Mouse (Mus musculus): ENCODE measurements around the gene Fkbp10. TPM values are rescaled to one million over a fixed set of nuclear protein-coding genes. Genes with fewer than 3 reads are reported as not detected.

Fkbp10 gene
- polyA plus RNA-seq (2014; fragmentation: Illumina TruSeq; extraction: RNeasy Lipid Tissue Mini Kit (QIAGEN cat#74804)): 6.8 TPM

GRCm38 (mm10) chr11:100414914-100415822, at the start of gene Fkbp10:
Gene Fkbp10, plus strand, starts transcription at chr11:100415697.

DNA sequence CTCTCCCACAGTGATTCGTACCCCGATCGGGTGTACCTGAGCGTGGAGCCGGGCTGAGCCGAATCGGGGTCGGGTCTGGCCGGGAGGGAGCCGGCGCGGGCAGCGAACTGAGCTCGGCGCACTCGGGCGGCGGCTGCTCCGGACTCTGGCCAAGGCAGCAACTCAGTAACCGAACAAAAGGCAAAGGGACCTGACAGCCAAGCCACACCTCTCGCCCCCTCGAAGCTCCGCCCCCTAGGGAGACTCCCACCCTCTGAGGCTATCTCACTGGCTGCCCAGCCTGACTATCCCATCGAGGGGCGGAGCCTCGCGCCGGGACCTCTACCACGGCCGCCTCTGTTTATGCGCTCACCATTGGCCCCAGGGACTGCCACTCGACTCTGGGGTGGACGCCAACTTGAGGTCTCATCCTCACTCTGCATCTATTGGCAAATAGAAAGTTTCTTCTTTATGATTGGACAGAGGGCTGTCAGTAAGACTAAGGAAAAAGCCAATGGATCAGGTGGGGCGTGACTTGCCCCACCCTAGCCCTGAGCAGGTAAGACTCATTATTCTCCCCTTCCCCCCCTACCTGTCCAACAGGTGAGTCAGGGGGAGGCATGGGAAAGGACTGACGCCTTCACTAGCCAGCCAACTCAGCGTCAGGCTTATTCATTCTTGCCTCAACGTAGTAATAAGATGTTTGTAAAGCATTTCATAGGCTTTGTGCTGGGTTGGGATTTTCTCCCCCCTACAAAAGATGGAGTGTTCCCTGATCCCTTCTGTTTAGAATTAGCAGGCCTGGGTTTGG, 17.7 kb upstream of the Fkbp10 start, which contains the start of gene Jup:
Jup (minus strand) TSS at position 164 of the 790 bp plus-strand sequence.

DNA sequence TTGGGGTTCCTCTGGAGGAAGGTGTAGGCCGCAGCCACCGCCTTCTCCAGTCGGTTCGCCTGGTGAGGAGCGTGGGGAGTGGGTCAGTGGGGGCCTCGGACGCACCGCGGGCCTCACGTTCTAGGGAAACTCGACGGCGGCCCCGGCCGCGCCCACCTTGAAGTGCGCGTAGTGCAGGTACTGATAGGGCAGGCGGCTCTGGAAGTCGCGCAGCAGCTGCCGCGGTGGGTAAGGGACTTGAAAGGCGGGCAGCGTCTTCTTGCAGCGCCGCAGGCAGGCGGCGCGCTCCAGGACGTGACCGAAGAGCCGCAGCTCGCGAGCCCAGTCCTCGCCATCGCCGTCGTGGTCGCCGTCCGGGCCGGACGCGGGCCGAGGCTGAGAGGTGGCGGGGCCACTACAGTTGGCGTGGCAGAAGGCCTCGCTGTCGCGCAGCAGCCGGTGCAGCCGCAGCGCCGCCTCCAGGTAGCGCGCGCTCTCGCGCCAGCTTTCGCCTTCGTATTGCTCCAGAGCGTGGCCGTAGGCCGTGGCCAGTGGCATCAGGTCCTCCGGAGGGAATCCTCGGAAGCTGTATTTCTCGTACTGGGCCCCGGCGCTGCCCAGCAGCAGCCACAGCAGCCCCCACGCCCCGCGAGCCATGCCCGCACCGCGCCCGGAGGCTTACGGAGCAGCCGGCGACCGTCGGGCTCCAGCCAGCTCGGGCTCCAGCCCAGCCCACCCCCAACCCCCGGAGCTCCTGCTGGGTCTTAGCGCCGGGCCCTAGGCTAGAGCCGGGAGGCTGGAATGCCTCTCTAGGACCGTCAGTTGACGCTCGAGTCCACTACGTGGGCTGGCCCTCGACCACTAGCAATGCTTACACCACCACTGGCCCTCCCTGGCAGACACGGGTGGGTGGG, 1.2 kb upstream of the Fkbp10 start, which contains the start of gene P3h4:
P3h4 (minus strand) TSS at position 816 of the 893 bp plus-strand sequence.

GRCm38 (mm10) chr11:100441797-100442196, 26.3 kb downstream of the Fkbp10 start, which contains the start of the genes Nt5c3b and Klhl10:
Gene Nt5c3b, minus strand, starts transcription at chr11:100441808.
Gene Klhl10, plus strand, starts transcription at chr11:100441917.

DNA sequence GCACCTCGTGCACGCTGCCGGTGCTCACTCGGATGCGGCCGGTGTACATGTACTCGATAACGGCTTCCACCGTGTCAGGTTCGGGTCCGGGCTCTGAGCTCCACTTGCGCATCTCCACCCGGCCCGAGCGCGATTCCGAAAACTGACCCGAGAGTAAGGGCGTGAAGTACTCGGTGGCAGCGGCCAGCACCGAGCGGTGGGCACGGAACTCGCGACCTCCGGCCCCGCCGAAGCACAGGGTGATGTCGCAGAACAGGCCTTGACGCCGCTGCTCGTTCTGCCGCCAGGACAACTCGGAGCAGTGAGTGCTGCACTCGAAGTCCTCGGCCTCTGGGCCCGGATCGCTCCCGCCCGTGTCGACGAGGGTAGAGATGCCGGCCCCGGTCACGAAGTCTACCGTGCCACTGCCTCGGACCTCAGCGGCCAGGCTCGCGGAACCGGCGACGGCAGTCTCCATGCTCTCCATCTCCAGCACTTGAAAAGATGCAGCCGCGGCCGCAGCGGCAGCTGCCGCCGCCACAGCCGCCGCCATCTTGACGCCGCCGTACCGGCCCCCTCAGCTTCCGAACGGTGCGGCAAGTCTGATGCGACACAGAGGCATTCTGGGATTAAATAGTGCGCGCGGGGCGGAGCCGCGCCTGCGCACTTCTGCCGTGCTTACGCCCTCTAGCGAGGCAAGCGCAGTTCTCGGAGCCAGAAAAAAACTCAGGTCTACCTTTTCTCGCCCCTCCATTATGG, 56.9 kb downstream of the Fkbp10 start, which contains the start of gene Klhl11:
Klhl11 (minus strand) TSS at position 545 of the 738 bp plus-strand sequence.

Other genes starting within 250 kb of the Fkbp10 start
- not detected for gene Krt9, start 222.5 kb upstream of the Fkbp10 start, polyA plus RNA-seq (2014; fragmentation: Illumina TruSeq; extraction: RNeasy Lipid Tissue Mini Kit (QIAGEN cat#74804))
- gene Krt14, start 208.1 kb upstream of the Fkbp10 start, polyA plus RNA-seq (2014; fragmentation: Illumina TruSeq; extraction: RNeasy Lipid Tissue Mini Kit (QIAGEN cat#74804)): not detected
- gene Krt16, start 166.8 kb upstream of the Fkbp10 start, polyA plus RNA-seq (2014; fragmentation: Illumina TruSeq; extraction: RNeasy Lipid Tissue Mini Kit (QIAGEN cat#74804)): not detected
- not detected for gene Krt17, start 154.7 kb upstream of the Fkbp10 start, polyA plus RNA-seq (2014; fragmentation: Illumina TruSeq; extraction: RNeasy Lipid Tissue Mini Kit (QIAGEN cat#74804))
- not detected for gene Krt42, start 145.8 kb upstream of the Fkbp10 start, polyA plus RNA-seq (2014; fragmentation: Illumina TruSeq; extraction: RNeasy Lipid Tissue Mini Kit (QIAGEN cat#74804))
- gene Eif1, start 95.8 kb upstream of the Fkbp10 start, polyA plus RNA-seq (2014; fragmentation: Illumina TruSeq; extraction: RNeasy Lipid Tissue Mini Kit (QIAGEN cat#74804)): 1,574 TPM
- gene Gast, start 81.3 kb upstream of the Fkbp10 start, polyA plus RNA-seq (2014; fragmentation: Illumina TruSeq; extraction: RNeasy Lipid Tissue Mini Kit (QIAGEN cat#74804)): not detected
- 0.48 TPM for gene Hap1, start 59.6 kb upstream of the Fkbp10 start, polyA plus RNA-seq (2014; fragmentation: Illumina TruSeq; extraction: RNeasy Lipid Tissue Mini Kit (QIAGEN cat#74804))
- gene Jup, start 17.9 kb upstream of the Fkbp10 start, polyA plus RNA-seq (2014; fragmentation: Illumina TruSeq; extraction: RNeasy Lipid Tissue Mini Kit (QIAGEN cat#74804)): 1.7 TPM
- gene P3h4, start 861 bp upstream of the Fkbp10 start, polyA plus RNA-seq (2014; fragmentation: Illumina TruSeq; extraction: RNeasy Lipid Tissue Mini Kit (QIAGEN cat#74804)): 5.7 TPM
- 46.1 TPM for gene Nt5c3b, start 26.1 kb downstream of the Fkbp10 start, polyA plus RNA-seq (2014; fragmentation: Illumina TruSeq; extraction: RNeasy Lipid Tissue Mini Kit (QIAGEN cat#74804))
- gene Klhl10, start 26.2 kb downstream of the Fkbp10 start, polyA plus RNA-seq (2014; fragmentation: Illumina TruSeq; extraction: RNeasy Lipid Tissue Mini Kit (QIAGEN cat#74804)): 0.46 TPM
- gene Klhl11, start 57.0 kb downstream of the Fkbp10 start, polyA plus RNA-seq (2014; fragmentation: Illumina TruSeq; extraction: RNeasy Lipid Tissue Mini Kit (QIAGEN cat#74804)): 43.0 TPM
- 125 TPM for gene Acly, start 112.3 kb downstream of the Fkbp10 start, polyA plus RNA-seq (2014; fragmentation: Illumina TruSeq; extraction: RNeasy Lipid Tissue Mini Kit (QIAGEN cat#74804))
- gene Ttc25, start 129.9 kb downstream of the Fkbp10 start, polyA plus RNA-seq (2014; fragmentation: Illumina TruSeq; extraction: RNeasy Lipid Tissue Mini Kit (QIAGEN cat#74804)): 0.86 TPM
- gene Cnp, start 159.2 kb downstream of the Fkbp10 start, polyA plus RNA-seq (2014; fragmentation: Illumina TruSeq; extraction: RNeasy Lipid Tissue Mini Kit (QIAGEN cat#74804)): 5.8 TPM
- 2.5 TPM for gene Nkiras2, start 203.5 kb downstream of the Fkbp10 start, polyA plus RNA-seq (2014; fragmentation: Illumina TruSeq; extraction: RNeasy Lipid Tissue Mini Kit (QIAGEN cat#74804))
- gene Dnajc7, start 204.5 kb downstream of the Fkbp10 start, polyA plus RNA-seq (2014; fragmentation: Illumina TruSeq; extraction: RNeasy Lipid Tissue Mini Kit (QIAGEN cat#74804)): 139 TPM